Mouse (Mus musculus) CD8-positive naive resting alpha-beta T cell, adult 2 months (primary cell): ENCODE data around the gene Irak2.
"Not testable (repeated sequence)": the region's sequence is repeated elsewhere in the genome, so short reads cannot be mapped to it uniquely, and the experiment has no call there.

Source experiments
- DNase-seq, 2 experiments: peaks; one replicate each; pipeline ENCODE4 v3.0.0; 2022; ENCODE audit warnings: low read depth in 2 of 2, low spot score in 2 of 2

Gene Irak2

DNA sequence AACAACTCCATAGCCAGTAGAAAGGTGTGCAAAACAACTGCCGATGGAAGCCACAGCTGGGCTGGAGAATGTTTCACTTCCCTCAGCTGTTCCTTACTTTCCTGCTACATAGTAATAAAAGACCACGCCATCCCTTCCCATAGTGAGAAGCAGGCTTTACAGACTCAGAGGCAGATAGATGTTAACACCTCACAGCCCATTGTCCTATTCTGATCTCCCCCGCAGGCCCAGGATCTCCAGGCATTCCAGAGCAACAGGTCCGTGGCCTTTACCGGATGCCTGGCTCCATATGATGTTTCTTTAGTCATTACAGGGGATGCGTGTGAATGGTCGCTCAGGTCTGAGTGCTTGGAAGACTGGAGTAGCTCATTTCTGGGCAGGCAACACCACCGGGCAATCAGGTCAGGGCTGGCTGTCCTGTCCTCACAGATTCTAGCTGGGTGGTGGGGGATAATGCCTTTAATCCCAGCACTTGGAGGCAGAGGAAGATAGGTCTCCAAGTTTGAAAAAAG is 29.4 kb downstream of the Irak2 start:
- DNase-seq: no peak

- peak; percentile 61 to 63 for DNase-seq
These were observed 30.3 kb downstream of the Irak2 start for GRCm38 (mm10) chr6:113668287-113669154.

GRCm38 (mm10) chr6:113669821-113670220 is 31.6 kb downstream of the Irak2 start:
- peak; percentile 43 for DNase-seq

- not testable (repeated sequence) for DNase-seq
These were observed 33.8 kb downstream of the Irak2 start for GRCm38 (mm10) chr6:113672029-113672428.

GRCm38 (mm10) chr6:113672989-113673388 is 34.7 kb downstream of the Irak2 start:
- DNase-seq: no peak

GRCm38 (mm10) chr6:113675234-113675633 is 37.0 kb downstream of the Irak2 start:
- DNase-seq: no peak

DNA sequence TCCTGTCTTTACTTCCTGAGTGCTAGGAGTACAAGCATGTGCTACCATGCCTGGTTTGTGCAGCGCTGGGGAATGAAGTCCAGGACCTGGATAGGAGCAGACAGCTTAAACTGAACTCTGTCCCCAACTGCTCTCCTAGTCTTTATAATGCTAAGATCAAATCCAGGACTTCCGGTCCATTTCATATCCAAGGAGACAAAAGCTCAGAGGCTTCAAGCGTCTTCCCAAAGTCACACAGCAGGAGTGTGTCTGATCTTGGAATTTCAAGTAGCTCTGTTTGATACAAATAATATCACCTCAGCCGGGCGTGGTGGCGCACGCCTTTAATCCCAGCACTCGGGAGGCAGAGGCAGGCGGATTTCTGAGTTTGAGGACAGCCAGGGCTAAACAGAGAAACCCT is 37.7 kb downstream of the Irak2 start:
- no peak for DNase-seq

- DNase-seq: no peak
These were observed 38.9 kb downstream of the Irak2 start for GRCm38 (mm10) chr6:113677070-113677734.

DNA sequence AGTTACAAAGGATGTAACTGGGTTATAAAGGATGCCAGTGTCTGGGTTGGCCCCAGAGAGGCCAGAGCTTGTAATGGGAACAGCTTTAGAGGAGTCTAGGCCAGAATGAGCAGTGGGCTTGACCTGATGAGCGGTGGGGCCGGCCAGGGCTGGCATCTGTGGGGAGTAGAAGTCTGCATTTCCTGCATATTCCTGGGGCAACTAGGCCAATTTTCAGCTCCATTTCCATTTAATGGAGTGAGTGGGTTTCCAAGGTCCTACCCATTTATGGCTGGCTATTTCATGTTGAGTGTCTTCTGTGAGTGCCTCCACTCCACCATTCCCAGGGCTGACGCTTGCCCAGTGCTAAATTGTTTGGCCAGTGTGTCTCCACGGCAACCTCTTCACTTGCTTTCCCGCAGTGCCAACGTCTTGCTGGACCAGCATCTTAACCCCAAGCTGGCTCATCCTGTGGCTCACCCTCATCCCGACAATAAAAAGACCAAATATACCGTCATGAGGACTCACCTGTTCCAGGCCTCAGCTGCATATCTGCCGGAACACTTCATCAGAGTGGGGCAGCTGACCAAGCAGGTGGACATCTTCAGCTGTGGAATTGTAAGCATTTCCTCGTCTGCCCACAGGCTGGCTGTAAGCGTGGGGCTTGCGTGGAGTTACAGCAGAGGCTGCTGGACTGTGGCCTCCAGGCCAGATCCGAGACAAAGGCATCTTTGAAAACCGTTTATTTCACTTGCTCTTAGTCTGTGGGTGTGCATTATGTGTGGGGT is 40.2 kb downstream of the Irak2 start:
- DNase-seq: no peak

DNA sequence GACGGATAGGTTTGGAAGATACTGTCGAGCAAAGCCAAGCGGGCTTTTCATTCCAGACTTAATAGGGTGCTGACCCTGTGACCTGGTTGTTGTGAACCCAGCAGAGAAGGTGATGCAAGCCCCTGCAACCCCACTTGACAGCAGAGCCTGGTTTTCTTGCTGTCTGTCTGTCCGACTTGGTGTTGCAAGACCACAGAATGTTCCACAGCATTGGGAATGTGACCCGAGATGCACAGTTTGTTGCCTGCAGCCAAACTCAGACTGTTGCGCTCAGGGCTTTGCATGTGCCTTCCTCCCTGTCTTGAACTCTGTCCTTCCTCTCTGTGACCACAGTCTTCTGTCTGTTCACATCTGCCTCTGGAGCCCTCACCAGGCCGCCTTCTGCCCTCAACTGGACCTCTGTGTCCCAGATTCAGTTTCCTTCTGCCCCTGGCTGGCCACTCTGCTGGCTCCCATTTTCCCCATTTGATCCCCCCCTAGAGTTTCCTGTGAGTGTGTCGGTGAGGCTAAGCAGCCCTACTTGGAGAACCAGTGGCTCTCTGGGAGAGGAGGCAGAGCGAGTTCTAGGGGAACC is 41.8 kb downstream of the Irak2 start:
- no peak for DNase-seq

DNA sequence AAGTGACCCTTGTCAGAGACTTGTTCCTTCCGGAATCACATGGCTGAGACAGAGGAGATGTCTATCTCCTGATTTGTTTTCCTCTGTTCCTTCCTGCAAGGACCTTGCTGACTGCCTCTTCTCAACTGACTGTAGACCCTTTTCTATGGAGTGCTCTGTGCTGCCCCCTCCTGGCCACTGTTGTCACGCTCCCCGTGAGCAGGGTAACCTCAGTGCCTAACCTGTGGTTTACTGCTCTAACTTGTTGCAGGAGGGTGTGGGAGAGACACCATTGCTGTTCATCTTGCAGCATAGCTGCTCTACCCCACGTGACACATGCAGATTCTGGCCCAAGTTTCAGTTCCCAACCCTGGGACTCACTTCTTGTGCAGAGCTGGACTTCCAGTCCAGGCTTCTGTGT is 43.0 kb downstream of the Irak2 start:
- peak; percentile 91 to 94 for DNase-seq

- no peak for DNase-seq
These were observed 45.0 kb downstream of the Irak2 start for GRCm38 (mm10) chr6:113683081-113683825.

DNA sequence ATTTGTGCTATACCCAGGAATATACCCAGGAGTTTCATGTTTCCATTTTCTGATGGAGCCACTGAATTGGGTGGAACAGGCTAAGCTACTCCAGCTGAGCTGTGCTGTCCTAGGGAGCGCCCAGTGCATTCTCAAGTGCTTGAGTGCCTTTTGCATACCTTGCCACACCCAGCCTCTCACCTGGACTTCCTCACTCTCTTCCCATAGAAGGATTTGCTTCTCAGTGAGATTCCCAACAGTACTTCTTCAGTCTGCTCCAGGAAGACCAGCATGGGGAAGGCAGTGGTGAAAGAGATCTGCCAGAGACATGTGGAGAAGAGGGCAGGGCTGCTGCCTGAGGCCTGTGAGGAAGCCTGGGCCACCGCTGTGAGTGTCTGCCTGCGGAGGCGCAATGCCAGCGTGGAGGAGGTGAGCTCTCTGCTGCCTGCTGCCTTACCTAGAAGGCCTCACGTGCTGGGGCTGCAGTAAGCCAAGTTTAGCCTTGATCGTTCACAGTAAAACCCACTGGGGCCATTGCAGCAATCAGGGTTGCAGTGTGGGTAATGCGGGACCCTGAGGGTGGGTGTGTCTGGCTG is 48.4 kb downstream of the Irak2 start:
- DNase-seq: no peak

GRCm38 (mm10) chr6:113690008-113690399 is 51.7 kb downstream of the Irak2 start:
- no peak for DNase-seq

DNA sequence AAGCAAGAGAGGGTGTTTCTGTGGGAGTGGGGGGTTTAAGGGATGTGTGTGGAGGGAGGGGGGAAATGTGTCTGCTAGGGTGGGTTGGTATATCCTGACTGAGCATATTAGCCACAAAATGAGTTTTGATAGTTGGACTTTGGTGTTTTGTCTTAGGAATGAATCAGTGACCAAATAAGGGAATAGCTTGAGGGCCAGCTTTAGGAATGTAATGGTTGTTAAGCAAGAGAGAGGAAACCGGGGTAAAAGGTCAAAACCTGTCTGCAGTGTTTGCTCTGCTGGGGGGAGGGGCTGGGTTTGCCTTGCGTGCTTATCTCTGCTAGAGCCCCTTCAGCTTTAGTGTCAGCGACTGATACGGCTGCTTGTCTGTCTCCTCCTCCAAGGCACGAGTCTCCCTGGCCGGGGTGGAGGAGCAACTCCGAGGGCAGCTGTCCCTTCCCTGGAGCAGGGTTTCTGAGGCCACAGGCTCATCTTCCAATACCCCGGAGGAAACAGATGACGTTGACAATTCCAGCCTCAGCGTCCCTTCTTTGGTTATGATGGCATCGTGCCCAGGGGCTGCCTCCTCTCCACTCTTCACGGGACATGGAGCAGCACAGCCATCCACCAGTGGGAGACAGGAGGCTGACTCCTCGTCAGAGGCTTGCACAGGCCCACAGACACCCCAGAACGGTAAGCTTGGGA is 52.3 kb downstream of the Irak2 start:
- no peak for DNase-seq

- no peak for DNase-seq
These were observed 52.8 kb downstream of the Irak2 start for GRCm38 (mm10) chr6:113691084-113691462.

GRCm38 (mm10) chr6:113692661-113693133 is 54.4 kb downstream of the Irak2 start:
- no peak for DNase-seq

DNA sequence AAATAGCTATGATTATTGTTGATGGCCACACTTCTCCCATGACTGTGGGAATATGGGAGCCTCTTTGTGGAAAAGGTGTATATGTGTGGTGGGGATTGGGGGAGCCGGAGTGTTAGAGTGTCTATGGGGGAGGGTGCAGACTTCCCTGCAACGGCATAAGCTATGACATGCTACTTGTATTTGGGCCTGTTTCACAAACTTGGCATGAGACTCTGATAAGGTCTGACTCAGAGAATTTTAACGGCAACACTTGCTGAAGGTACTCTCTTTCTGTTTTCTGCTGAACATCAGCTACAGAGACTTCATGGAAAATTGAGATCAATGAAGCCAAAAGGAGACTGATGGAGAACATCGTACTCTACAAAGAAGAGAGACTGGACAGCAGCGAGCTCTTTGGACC is 55.1 kb downstream of the Irak2 start:
- DNase-seq: no peak

DNA sequence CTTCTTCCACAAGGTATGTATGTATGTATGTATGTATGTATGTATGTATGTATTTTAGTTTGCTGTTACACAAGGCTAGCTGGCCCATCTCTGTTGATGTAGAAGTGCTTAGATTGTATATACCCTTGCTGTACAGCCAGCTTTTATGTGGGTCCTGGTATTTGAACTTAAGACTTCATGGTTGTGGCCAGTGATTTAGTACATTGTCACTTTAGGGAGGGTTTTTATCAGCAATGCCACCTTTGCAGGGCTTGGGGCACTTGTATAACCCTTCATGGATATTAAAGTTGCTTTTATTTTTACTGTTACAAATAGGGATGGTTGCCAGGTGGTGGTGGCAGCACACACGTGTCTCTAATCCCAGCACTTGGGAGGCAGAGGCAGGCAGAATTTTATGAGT is 56.9 kb downstream of the Irak2 start:
- DNase-seq: no peak
